Mouse (Mus musculus): ENCODE data around the gene Mitf. TPM values are rescaled to one million over a fixed set of nuclear protein-coding genes. Genes with fewer than 3 reads are reported as not detected.

Mitf gene
- total RNA-seq, 2 experiments from 2014 or later = 54.0 to 58.1 TPM

GRCm38 (mm10) chr6:97873102-97873501 lies 66.2 kb downstream of the Mitf start:
- no peak for DNase-seq
- intact Hi-C loops (cut with DNase I) = no loop called here

- DNase-seq = no peak
- intact Hi-C loops (cut with DNase I) = no loop called here
Measured at GRCm38 (mm10) chr6:97876990-97877389, 70.1 kb downstream of the Mitf start.

- intact Hi-C loops (cut with DNase I) = no loop called here
- peak; percentile 33 to 43 for DNase-seq
Measured at GRCm38 (mm10) chr6:97877492-97877891, 70.6 kb downstream of the Mitf start.

GRCm38 (mm10) chr6:97880363-97880762 lies 73.5 kb downstream of the Mitf start:
- intact Hi-C loops (cut with DNase I) = no loop called here
- DNase-seq = peak; percentile 68 to 70

GRCm38 (mm10) chr6:97881935-97882334 lies 75.1 kb downstream of the Mitf start:
- peak; percentile 67 to 70 for DNase-seq
- intact Hi-C loops (cut with DNase I) = loop anchor here (2.0 kb wide), 1 partner anchor 37 kb away; no protein-coding TSS in a partner anchor

GRCm38 (mm10) chr6:97882931-97883330 lies 76.1 kb downstream of the Mitf start:
- intact Hi-C loops (cut with DNase I) = loop anchor here (2.0 kb wide), 1 partner anchor 36 kb away; no protein-coding TSS in a partner anchor
- no peak for DNase-seq

- intact Hi-C loops (cut with DNase I) = loop anchor here (2.0 kb wide), 1 partner anchor 35 kb away; no protein-coding TSS in a partner anchor
- DNase-seq = peak; percentile 64 to 74
Measured at GRCm38 (mm10) chr6:97883496-97883895, 76.6 kb downstream of the Mitf start.

GRCm38 (mm10) chr6:97884971-97885370 lies 78.1 kb downstream of the Mitf start:
- intact Hi-C loops (cut with DNase I) = no loop called here
- DNase-seq = no peak

GRCm38 (mm10) chr6:97885606-97886005 lies 78.8 kb downstream of the Mitf start:
- DNase-seq = no peak
- intact Hi-C loops (cut with DNase I) = no loop called here

GRCm38 (mm10) chr6:97887893-97888292 lies 81.0 kb downstream of the Mitf start:
- DNase-seq = no peak
- intact Hi-C loops (cut with DNase I) = no loop called here

- intact Hi-C loops (cut with DNase I) = no loop called here
- no peak for DNase-seq
Measured at GRCm38 (mm10) chr6:97888596-97888995, 81.7 kb downstream of the Mitf start.

GRCm38 (mm10) chr6:97893546-97893945 lies 86.7 kb downstream of the Mitf start:
- intact Hi-C loops (cut with DNase I) = no loop called here
- no peak for DNase-seq

GRCm38 (mm10) chr6:97897191-97897590 lies 90.3 kb downstream of the Mitf start:
- no peak for DNase-seq
- intact Hi-C loops (cut with DNase I) = no loop called here

- intact Hi-C loops (cut with DNase I) = no loop called here
- no peak for DNase-seq
Measured at GRCm38 (mm10) chr6:97898085-97898484, 91.2 kb downstream of the Mitf start.

GRCm38 (mm10) chr6:97901561-97901960 lies 94.7 kb downstream of the Mitf start:
- peak; percentile 53 to 56 for DNase-seq
- intact Hi-C loops (cut with DNase I) = no loop called here

GRCm38 (mm10) chr6:97902205-97902604 lies 95.4 kb downstream of the Mitf start:
- intact Hi-C loops (cut with DNase I) = no loop called here
- no peak for DNase-seq

GRCm38 (mm10) chr6:97914768-97915167 lies 107.9 kb downstream of the Mitf start:
- intact Hi-C loops (cut with DNase I) = loop anchor here (5.0 kb wide), 1 partner anchor 88 kb away; no protein-coding TSS in a partner anchor
- no peak for DNase-seq

GRCm38 (mm10) chr6:97916386-97916903 lies 109.6 kb downstream of the Mitf start:
- intact Hi-C loops (cut with DNase I) = loop anchor here (5.0 kb wide), 1 partner anchor 86 kb away; no protein-coding TSS in a partner anchor
- peak; percentile 38 to 44 for DNase-seq

GRCm38 (mm10) chr6:97918051-97918450 lies 111.2 kb downstream of the Mitf start:
- DNase-seq = peak; percentile 59 to 68
- intact Hi-C loops (cut with DNase I) = loop anchor here (2.0 to 5.0 kb wide), 2 partner anchors 35 to 84 kb away; no protein-coding TSS in a partner anchor

GRCm38 (mm10) chr6:97918481-97918880 lies 111.6 kb downstream of the Mitf start:
- peak; percentile 25 to 35 for DNase-seq
- intact Hi-C loops (cut with DNase I) = loop anchor here (2.0 to 5.0 kb wide), 2 partner anchors 36 to 84 kb away; no protein-coding TSS in a partner anchor

- DNase-seq = peak; percentile 48 to 63
- intact Hi-C loops (cut with DNase I) = loop anchor here (2.0 to 5.0 kb wide), 2 partner anchors 36 to 83 kb away; no protein-coding TSS in a partner anchor
Measured at GRCm38 (mm10) chr6:97919287-97919686, 112.4 kb downstream of the Mitf start.

- no peak for DNase-seq
- intact Hi-C loops (cut with DNase I) = no loop called here
Measured at GRCm38 (mm10) chr6:97921591-97921990, 114.7 kb downstream of the Mitf start.

Measured in heart, postnatal 10 days (tissue).